Mouse (Mus musculus): ENCODE measurements around the gene Nrp2. TPM values are rescaled to one million over a fixed set of nuclear protein-coding genes. Genes with fewer than 3 reads are reported as not detected.

Gene Nrp2
- 10.2 and 11.2 TPM in 2 replicates for polyA plus RNA-seq (2015; fragmentation: Nextera tagmentation; extraction: Ambion mirVana)

- under 1% methylated on average over 69 of the region's 76 CpGs for WGBS
- Histone ChIP-seq H3K4me1 (ENCODE audit: insufficient read depth, low read length) (peaks cover 50% of the 10 kb centered on the region), H3K27me3 (ENCODE audit: insufficient read depth, low read length) (peaks cover 50% of the 10 kb centered on the region)
Measured at GRCm38 (mm10) chr1:62703158-62704116, at the start of gene Nrp2. TSS of gene Nrp2 (plus strand) at chr1:62703285.

GRCm38 (mm10) chr1:62654436-62654835, 48.6 kb upstream of the Nrp2 start:
- no peak overlapping the region for H3K9ac ChIP-seq (replicated peaks; ENCODE audit: low read length)
- H3K4me1 ChIP-seq (ENCODE audit: insufficient read depth, low read length): no peaks in the 10 kb centered on the region
- H3K4me2 ChIP-seq (replicated peaks; ENCODE audit: low read depth, low read length): no peak overlapping the region
- H3K36me3 ChIP-seq (ENCODE audit: insufficient read depth, low read length): no peaks in the 10 kb centered on the region
- no peak overlapping the region for H3K4me3 ChIP-seq (ENCODE audit: low read length)
- WGBS: 69% methylated on average over 6 of the region's 6 CpGs
- H3K27ac ChIP-seq (ENCODE audit: low read length): no peak overlapping the region
- H3K9me3 ChIP-seq (ENCODE audit: low read length): no peaks in the 10 kb centered on the region
- ATAC-seq (ENCODE audit: low FRiP score, low TSS enrichment): no peak
- no peaks in the 10 kb centered on the region for H3K27me3 ChIP-seq (ENCODE audit: insufficient read depth, low read length)

More at GRCm38 (mm10) chr1:62703158-62704116, at the start of gene Nrp2:
- Histone ChIP-seq H3K9me3 (ENCODE audit: low read length) (no peaks in the 10 kb centered on the region), H3K36me3 (ENCODE audit: insufficient read depth, low read length) (no peaks in the 10 kb centered on the region), H3K4me3 (ENCODE audit: low read length) (peak within 1 kb of the TSS; percentile 67), H3K4me2 (replicated peaks; ENCODE audit: low read depth, low read length) (peak within 1 kb of the TSS; percentile 98), H3K27ac (ENCODE audit: low read length) (peak within 1 kb of the TSS; percentile 49), H3K9ac (replicated peaks; ENCODE audit: low read length) (peak within 1 kb of the TSS; percentile 72)
- peak; percentile 72 for ATAC-seq (ENCODE audit: low FRiP score, low TSS enrichment)

GRCm38 (mm10) chr1:62664960-62665645, 38.0 kb upstream of the Nrp2 start:
- peak; percentile 88 for ATAC-seq (ENCODE audit: low FRiP score, low TSS enrichment)
- no peaks in the 10 kb centered on the region for H3K27me3 ChIP-seq (ENCODE audit: insufficient read depth, low read length)
- no peak overlapping the region for H3K9ac ChIP-seq (replicated peaks; ENCODE audit: low read length)
- 45% methylated on average over 8 of the region's 8 CpGs for WGBS
- H3K36me3 ChIP-seq (ENCODE audit: insufficient read depth, low read length): no peaks in the 10 kb centered on the region
- peaks cover 15% of the 10 kb centered on the region for H3K4me1 ChIP-seq (ENCODE audit: insufficient read depth, low read length)
- H3K27ac ChIP-seq (ENCODE audit: low read length): peak overlapping the region; percentile 61; the same call in 1 of the 2 replicates
- H3K4me2 ChIP-seq (replicated peaks; ENCODE audit: low read depth, low read length): no peak overlapping the region
- H3K9me3 ChIP-seq (ENCODE audit: low read length): peaks cover 5% of the 10 kb centered on the region; the same call in 1 of the 2 replicates
- H3K4me3 ChIP-seq (ENCODE audit: low read length): no peak overlapping the region

GRCm38 (mm10) chr1:62665771-62666730, 37.0 kb upstream of the Nrp2 start:
- H3K27me3 ChIP-seq (ENCODE audit: insufficient read depth, low read length): no peaks in the 10 kb centered on the region; the same call in 1 of the 2 replicates
- H3K27ac ChIP-seq (ENCODE audit: low read length): peak overlapping the region; percentile 56; the same call in 1 of the 2 replicates
- ATAC-seq (ENCODE audit: low FRiP score, low TSS enrichment): no peak
- H3K4me3 ChIP-seq (ENCODE audit: low read length): no peak overlapping the region
- H3K36me3 ChIP-seq (ENCODE audit: insufficient read depth, low read length): no peaks in the 10 kb centered on the region
- no peak overlapping the region for H3K4me2 ChIP-seq (replicated peaks; ENCODE audit: low read depth, low read length)
- peaks cover 5% of the 10 kb centered on the region; the same call in 1 of the 2 replicates for H3K9me3 ChIP-seq (ENCODE audit: low read length)
- 84% methylated on average over 5 of the region's 5 CpGs for WGBS
- H3K4me1 ChIP-seq (ENCODE audit: insufficient read depth, low read length): peaks cover 15% of the 10 kb centered on the region
- no peak overlapping the region for H3K9ac ChIP-seq (replicated peaks; ENCODE audit: low read length)

GRCm38 (mm10) chr1:62666780-62667179, 36.3 kb upstream of the Nrp2 start:
- no peak overlapping the region for H3K4me3 ChIP-seq (ENCODE audit: low read length)
- H3K4me1 ChIP-seq (ENCODE audit: insufficient read depth, low read length): peaks cover 15% of the 10 kb centered on the region
- H3K4me2 ChIP-seq (replicated peaks; ENCODE audit: low read depth, low read length): no peak overlapping the region
- H3K9me3 ChIP-seq (ENCODE audit: low read length): peaks cover 5% of the 10 kb centered on the region; the same call in 1 of the 2 replicates
- no peak overlapping the region for H3K9ac ChIP-seq (replicated peaks; ENCODE audit: low read length)
- 72% methylated on average over 5 of the region's 5 CpGs for WGBS
- ATAC-seq (ENCODE audit: low FRiP score, low TSS enrichment): no peak
- H3K36me3 ChIP-seq (ENCODE audit: insufficient read depth, low read length): no peaks in the 10 kb centered on the region
- H3K27ac ChIP-seq (ENCODE audit: low read length): no peak overlapping the region
- H3K27me3 ChIP-seq (ENCODE audit: insufficient read depth, low read length): no peaks in the 10 kb centered on the region; the same call in 1 of the 2 replicates

GRCm38 (mm10) chr1:62678611-62679344, 24.3 kb upstream of the Nrp2 start:
- Histone ChIP-seq H3K36me3 (ENCODE audit: insufficient read depth, low read length) (no peaks in the 10 kb centered on the region), H3K4me2 (replicated peaks; ENCODE audit: low read depth, low read length) (no peak overlapping the region), H3K9me3 (ENCODE audit: low read length) (peaks cover 4% of the 10 kb centered on the region), H3K4me3 (ENCODE audit: low read length) (no peak overlapping the region), H3K27me3 (ENCODE audit: insufficient read depth, low read length) (no peaks in the 10 kb centered on the region), H3K9ac (replicated peaks; ENCODE audit: low read length) (no peak overlapping the region), H3K27ac (ENCODE audit: low read length) (no peak overlapping the region), H3K4me1 (ENCODE audit: insufficient read depth, low read length) (0 out of 2 replicates have a peak, but pooled peaks cover 4% of the 10 kb centered on the region)
- ATAC-seq (ENCODE audit: low FRiP score, low TSS enrichment): no peak
- 63% methylated on average over 4 of the region's 4 CpGs for WGBS

- no peak for ATAC-seq (ENCODE audit: low FRiP score, low TSS enrichment)
- peaks cover 4% of the 10 kb centered on the region for H3K9me3 ChIP-seq (ENCODE audit: low read length)
- no peak overlapping the region for H3K4me2 ChIP-seq (replicated peaks; ENCODE audit: low read depth, low read length)
- no peak overlapping the region for H3K4me3 ChIP-seq (ENCODE audit: low read length)
- H3K36me3 ChIP-seq (ENCODE audit: insufficient read depth, low read length): no peaks in the 10 kb centered on the region
- H3K27me3 ChIP-seq (ENCODE audit: insufficient read depth, low read length): no peaks in the 10 kb centered on the region
- WGBS: 86% methylated on average over 2 of the region's 2 CpGs
- H3K4me1 ChIP-seq (ENCODE audit: insufficient read depth, low read length): 0 out of 2 replicates have a peak, but pooled peaks cover 4% of the 10 kb centered on the region
- no peak overlapping the region for H3K27ac ChIP-seq (ENCODE audit: low read length)
- no peak overlapping the region for H3K9ac ChIP-seq (replicated peaks; ENCODE audit: low read length)
Measured at GRCm38 (mm10) chr1:62679466-62679865, 23.6 kb upstream of the Nrp2 start.

GRCm38 (mm10) chr1:62682456-62683385, 20.4 kb upstream of the Nrp2 start:
- Histone ChIP-seq H3K9me3 (ENCODE audit: low read length) (peaks cover under 1% of the 10 kb centered on the region; the same call in 1 of the 2 replicates), H3K27ac (ENCODE audit: low read length) (no peak overlapping the region), H3K4me3 (ENCODE audit: low read length) (no peak overlapping the region), H3K36me3 (ENCODE audit: insufficient read depth, low read length) (no peaks in the 10 kb centered on the region), H3K4me1 (ENCODE audit: insufficient read depth, low read length) (0 out of 2 replicates have a peak, but pooled peaks cover 4% of the 10 kb centered on the region), H3K9ac (replicated peaks; ENCODE audit: low read length) (no peak overlapping the region), H3K4me2 (replicated peaks; ENCODE audit: low read depth, low read length) (0 out of 2 replicates have a peak overlapping the region, but pooled peaks have one; percentile 4), H3K27me3 (ENCODE audit: insufficient read depth, low read length) (no peaks in the 10 kb centered on the region)
- no peak for ATAC-seq (ENCODE audit: low FRiP score, low TSS enrichment)
- 47% methylated on average over 21 of the region's 21 CpGs for WGBS
